Mouse (Mus musculus) lung, embryonic 16.5 days (tissue): ENCODE results near the gene Samd4. TPM values are rescaled to one million over a fixed set of nuclear protein-coding genes. Genes with fewer than 3 reads are reported as not detected.

Source experiments
- ATAC-seq: fragments of 200-750 bp; cut with Nextera tagmentation; 2 replicates; pipeline ENCODE4 v1.8.0; 2017; ENCODE audit warnings: low read depth, mild to moderate bottlenecking, moderate library complexity
- H3K27ac ChIP-seq: fragments of 300-500 bp; sonication (generic); 2 replicates; pipeline ENCODE4 v1.5.1; 2014; ENCODE audit warnings: mild to moderate bottlenecking, control low read depth, low read length
- H3K27me3 ChIP-seq: fragments of 300-500 bp; sonication (generic); 2 replicates; pipeline ENCODE4 v1.6.1; 2014; ENCODE audit warnings: low read depth, low read length, mixed read lengths; ENCODE audit not compliant: control insufficient read depth, insufficient read depth
- H3K36me3 ChIP-seq: fragments of 300-500 bp; sonication (generic); 2 replicates; pipeline ENCODE4 v1.6.1; 2014; ENCODE audit warnings: low read length; ENCODE audit not compliant: control insufficient read depth, insufficient read depth
- H3K4me1 ChIP-seq: fragments of 300-500 bp; sonication (generic); replicated peaks from 2 replicates; pipeline ENCODE4 v1.6.1; 2014; ENCODE audit warnings: low read length, mixed read lengths; ENCODE audit not compliant: control insufficient read depth, insufficient read depth
- H3K4me2 ChIP-seq: fragments of 300-500 bp; sonication (generic); 2 replicates; pipeline ENCODE4 v1.6.1; 2014; ENCODE audit warnings: low read depth, low read length, control low read depth
- H3K4me3 ChIP-seq: fragments of 300-500 bp; sonication (generic); 2 replicates; pipeline ENCODE4 v1.5.1; 2014; ENCODE audit warnings: mild to moderate bottlenecking, low read length, control low read depth
- H3K9ac ChIP-seq: fragments of 300-500 bp; sonication (generic); 2 replicates; pipeline ENCODE4 v1.6.1; 2014; ENCODE audit warnings: low read length, control low read depth
- H3K9me3 ChIP-seq: fragments of 300-500 bp; sonication (generic); 2 replicates; pipeline ENCODE4 v1.6.1; 2016; ENCODE audit warnings: low read length; ENCODE audit not compliant: control insufficient read depth
- WGBS: fragments of 180-500 bp; shearing (Covaris S2); extraction: QIAGEN DNeasy Blood & Tissue Kit; methylation state at CpG from one replicate; pipeline ENCODE4 v1.1.7; 2014; 5-methylcytosine and 5-hydroxymethylcytosine counted together
- polyA plus RNA-seq: library from polyadenylated mRNA; unstranded; fragments of >200 nt; fragmentation: Nextera tagmentation; extraction: Ambion mirVana; gene quantifications from 2 replicates; pipeline ENCODE4 v1.2.1, GENCODE M21; 2015

Gene Samd4
- polyA plus RNA-seq, 1 experiment from 2014 or later: 6.2 TPM

GRCm38 (mm10) chr14:46897953-46898352 is 15.3 kb downstream of the Samd4 start:
- no peak overlapping the region for H3K9ac ChIP-seq
- no peaks in the 10 kb centered on the region; the same call in 1 of the 2 replicates for H3K4me1 ChIP-seq
- WGBS: 89% methylated on average over 5 of the region's 5 CpGs
- H3K27ac ChIP-seq: no peak overlapping the region
- H3K4me3 ChIP-seq: no peak overlapping the region
- no peaks in the 10 kb centered on the region for H3K27me3 ChIP-seq
- no peak for ATAC-seq
- H3K4me2 ChIP-seq: no peak overlapping the region
- H3K9me3 ChIP-seq: no peaks in the 10 kb centered on the region
- H3K36me3 ChIP-seq: no peaks in the 10 kb centered on the region

DNA sequence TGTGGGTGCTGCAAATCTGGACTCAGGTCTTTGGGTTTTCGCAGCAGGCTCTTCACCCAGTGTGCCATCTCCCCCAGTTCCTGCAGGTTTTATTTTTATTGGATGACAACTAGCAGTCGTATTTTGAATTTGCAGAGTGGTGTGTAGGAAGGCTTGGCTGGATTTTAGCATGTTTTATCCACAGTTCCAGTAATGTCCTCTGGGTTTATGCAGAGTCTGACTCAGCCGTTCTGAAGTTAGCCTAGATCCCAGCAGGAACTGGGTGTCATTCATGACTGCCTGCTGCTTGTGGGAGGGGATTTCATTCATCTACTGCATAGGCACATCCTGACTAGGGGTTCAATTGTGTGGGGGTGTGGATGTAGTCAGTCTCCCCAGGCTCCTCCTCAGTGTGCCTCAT is 16.0 kb downstream of the Samd4 start:
- no peak overlapping the region for H3K9ac ChIP-seq
- no peaks in the 10 kb centered on the region for H3K9me3 ChIP-seq
- no peak for ATAC-seq
- no peak overlapping the region for H3K4me3 ChIP-seq
- no peaks in the 10 kb centered on the region for H3K36me3 ChIP-seq
- no peaks in the 10 kb centered on the region; the same call in 1 of the 2 replicates for H3K4me1 ChIP-seq
- 71% methylated on average over 3 of the region's 3 CpGs for WGBS
- H3K4me2 ChIP-seq: no peak overlapping the region
- H3K27me3 ChIP-seq: no peaks in the 10 kb centered on the region
- H3K27ac ChIP-seq: no peak overlapping the region

- H3K27me3 ChIP-seq: no peaks in the 10 kb centered on the region
- H3K4me2 ChIP-seq: no peak overlapping the region
- H3K9me3 ChIP-seq: no peaks in the 10 kb centered on the region
- H3K4me1 ChIP-seq: no peaks in the 10 kb centered on the region; the same call in 1 of the 2 replicates
- no peak overlapping the region for H3K9ac ChIP-seq
- no peak overlapping the region for H3K27ac ChIP-seq
- H3K4me3 ChIP-seq: no peak overlapping the region
- WGBS: 82% methylated on average over 9 of the region's 9 CpGs
- no peaks in the 10 kb centered on the region for H3K36me3 ChIP-seq
- ATAC-seq: no peak
Observed at GRCm38 (mm10) chr14:46902498-46903087, 19.9 kb downstream of the Samd4 start.

DNA sequence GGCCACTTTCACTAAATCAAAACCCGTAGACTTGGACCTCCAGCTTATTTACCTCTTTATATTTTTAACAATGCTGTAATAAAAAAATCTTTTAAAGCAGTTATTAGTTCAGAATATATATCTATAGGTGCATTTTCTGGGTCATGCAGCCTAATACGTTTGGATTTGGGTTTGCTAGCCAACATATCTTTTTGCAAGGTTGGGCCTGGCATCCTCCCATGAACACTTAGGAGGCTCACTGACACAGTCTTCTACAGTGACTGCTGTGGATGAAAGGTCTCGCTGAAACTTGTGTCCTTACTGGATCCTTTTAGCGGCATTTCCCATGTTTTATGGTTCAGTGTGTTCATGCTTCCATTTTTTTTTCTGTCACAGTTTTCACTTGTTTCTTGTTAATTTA is 21.6 kb downstream of the Samd4 start:
- Histone ChIP-seq H3K36me3 (no peaks in the 10 kb centered on the region), H3K9ac (no peak overlapping the region), H3K27me3 (no peaks in the 10 kb centered on the region), H3K4me3 (no peak overlapping the region), H3K4me2 (no peak overlapping the region), H3K27ac (no peak overlapping the region), H3K4me1 (no peaks in the 10 kb centered on the region; the same call in 1 of the 2 replicates), H3K9me3 (no peaks in the 10 kb centered on the region)
- 91% methylated on average over 4 of the region's 4 CpGs for WGBS
- no peak for ATAC-seq

GRCm38 (mm10) chr14:46908858-46909257 is 26.2 kb downstream of the Samd4 start:
- Histone ChIP-seq H3K4me1 (no peaks in the 10 kb centered on the region), H3K27ac (no peak overlapping the region), H3K9ac (no peak overlapping the region), H3K4me2 (no peak overlapping the region), H3K4me3 (no peak overlapping the region), H3K36me3 (no peaks in the 10 kb centered on the region), H3K27me3 (no peaks in the 10 kb centered on the region), H3K9me3 (no peaks in the 10 kb centered on the region)
- 49% methylated on average over 8 of the region's 8 CpGs for WGBS
- ATAC-seq: no peak; the same call in 1 of the 2 replicates

DNA sequence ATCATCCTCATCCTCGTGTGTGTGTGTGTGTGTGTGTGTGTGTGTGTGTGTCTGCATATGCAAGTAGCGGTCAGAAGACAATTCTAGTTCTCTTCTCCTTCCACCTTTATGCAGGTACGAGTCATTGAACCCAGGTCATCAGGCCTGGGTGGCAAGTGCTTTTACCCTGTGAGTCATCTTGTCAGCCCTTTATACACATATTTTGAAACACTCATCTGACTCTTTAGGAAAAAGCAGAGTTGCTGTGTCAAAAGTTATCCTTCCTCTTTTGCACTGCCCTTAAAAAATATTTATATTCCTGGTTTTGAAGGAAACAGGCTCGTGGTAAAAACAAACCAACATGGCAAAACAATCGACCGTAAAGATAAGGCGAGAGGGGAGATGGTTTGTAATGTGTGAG is 29.8 kb downstream of the Samd4 start:
- ATAC-seq: no peak
- Histone ChIP-seq H3K4me2 (no peak overlapping the region), H3K4me3 (no peak overlapping the region), H3K9ac (no peak overlapping the region), H3K36me3 (no peaks in the 10 kb centered on the region), H3K9me3 (no peaks in the 10 kb centered on the region), H3K4me1 (no peaks in the 10 kb centered on the region; the same call in 1 of the 2 replicates), H3K27me3 (no peaks in the 10 kb centered on the region), H3K27ac (no peak overlapping the region)
- 73% methylated on average over 7 of the region's 7 CpGs for WGBS

DNA sequence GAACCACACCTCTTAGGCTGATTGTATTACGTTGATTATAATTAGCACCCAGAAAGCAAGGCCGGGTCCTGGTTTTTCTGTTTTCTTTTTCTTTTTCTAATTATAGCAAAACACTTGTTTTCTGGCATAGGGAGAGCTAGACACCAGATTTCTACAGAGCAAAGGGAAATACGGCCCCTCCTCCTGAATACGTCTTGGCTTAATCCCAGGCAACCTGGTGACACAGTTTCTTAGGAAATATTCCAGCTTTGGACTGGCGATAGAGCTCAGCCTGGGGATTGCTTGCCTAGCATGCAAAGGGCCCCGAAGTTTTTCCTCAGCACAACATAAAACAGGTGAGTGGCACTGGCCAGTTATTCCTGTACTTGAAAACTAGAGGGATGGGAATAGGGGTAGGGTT is 31.7 kb downstream of the Samd4 start:
- Histone ChIP-seq H3K27me3 (no peaks in the 10 kb centered on the region), H3K27ac (no peak overlapping the region), H3K4me1 (no peaks in the 10 kb centered on the region; the same call in 1 of the 2 replicates), H3K4me2 (no peak overlapping the region), H3K9me3 (no peaks in the 10 kb centered on the region), H3K4me3 (no peak overlapping the region), H3K9ac (no peak overlapping the region), H3K36me3 (no peaks in the 10 kb centered on the region)
- 74% methylated on average over 6 of the region's 6 CpGs for WGBS
- ATAC-seq: no peak

GRCm38 (mm10) chr14:46915555-46915954 is 32.9 kb downstream of the Samd4 start:
- Histone ChIP-seq H3K27ac (no peak overlapping the region), H3K4me1 (no peaks in the 10 kb centered on the region; the same call in 1 of the 2 replicates)

DNA sequence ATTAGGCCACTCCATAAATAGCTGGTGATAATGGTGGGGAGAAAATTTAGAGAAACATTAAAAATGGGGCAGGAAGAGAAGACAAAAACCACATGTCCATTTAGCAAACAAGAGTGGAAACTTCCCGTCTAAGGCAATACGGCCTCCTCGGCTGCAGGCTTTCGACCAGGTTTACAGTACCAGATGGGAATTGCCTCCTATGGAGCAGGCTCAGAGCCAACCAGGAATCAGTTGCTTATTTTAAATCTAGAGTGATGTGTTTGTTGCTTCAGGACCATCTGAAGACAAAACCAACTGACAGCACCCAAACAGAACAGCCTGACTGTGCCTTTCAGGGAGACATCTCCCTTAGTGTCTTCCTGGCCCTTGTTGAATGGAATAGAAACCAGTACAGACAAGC is 33.9 kb downstream of the Samd4 start:
- H3K4me1 ChIP-seq: no peaks in the 10 kb centered on the region; the same call in 1 of the 2 replicates
- no peak overlapping the region for H3K4me2 ChIP-seq
- H3K27ac ChIP-seq: no peak overlapping the region
- H3K4me3 ChIP-seq: no peak overlapping the region
- no peak for ATAC-seq
- H3K9me3 ChIP-seq: no peaks in the 10 kb centered on the region
- no peak overlapping the region for H3K9ac ChIP-seq
- H3K36me3 ChIP-seq: no peaks in the 10 kb centered on the region
- WGBS: 73% methylated on average over 4 of the region's 4 CpGs
- no peaks in the 10 kb centered on the region for H3K27me3 ChIP-seq

More at GRCm38 (mm10) chr14:46915555-46915954, 32.9 kb downstream of the Samd4 start:
- no peaks in the 10 kb centered on the region for H3K36me3 ChIP-seq
- no peak overlapping the region for H3K4me3 ChIP-seq
- ATAC-seq: peak; percentile 54; the same call in 1 of the 2 replicates
- H3K4me2 ChIP-seq: no peak overlapping the region
- no peak overlapping the region for H3K9ac ChIP-seq
- no peaks in the 10 kb centered on the region for H3K27me3 ChIP-seq
- WGBS: 46% methylated on average over 6 of the region's 6 CpGs
- H3K9me3 ChIP-seq: no peaks in the 10 kb centered on the region
